Mouse (Mus musculus) small intestine, adult 2 months (tissue): ENCODE data around the gene Ttn. TPM values are rescaled to one million over a fixed set of nuclear protein-coding genes. Genes with fewer than 3 reads are reported as not detected.

Source experiments
- H3K27ac ChIP-seq: fragments of 200-500 bp; 2 replicates; pipeline ENCODE4 v1.5.1; 2012; ENCODE audit warnings: low read depth, low read length, control low read depth, inconsistent platforms; ENCODE audit not compliant: insufficient read depth
- H3K27me3 ChIP-seq: fragments of 200-500 bp; 2 replicates; pipeline ENCODE4 v1.6.1; 2012; ENCODE audit warnings: mild to moderate bottlenecking, moderate library complexity, low read length, inconsistent platforms; ENCODE audit not compliant: control insufficient read depth, insufficient read depth
- H3K36me3 ChIP-seq: fragments of 200-500 bp; 2 replicates; pipeline ENCODE4 v1.6.1; 2012; ENCODE audit warnings: mild to moderate bottlenecking, low read length, control low read depth, inconsistent platforms; ENCODE audit not compliant: control insufficient read depth, insufficient read depth
- H3K4me1 ChIP-seq: fragments of 200-500 bp; 2 replicates; pipeline ENCODE4 v1.6.1; 2012; ENCODE audit warnings: low read length, inconsistent platforms, mixed read lengths; ENCODE audit not compliant: control insufficient read depth, insufficient read depth, insufficient read length
- H3K4me3 ChIP-seq: fragments of 200-500 bp; 2 replicates; pipeline ENCODE4 v1.5.1; 2012; ENCODE audit warnings: low read depth, mild to moderate bottlenecking, control low read depth, inconsistent platforms, low read length, moderate library complexity
- CTCF ChIP-seq: fragments of 200-500 bp; IDR thresholded peaks from 2 replicates; pipeline ENCODE4 v1.5.1; 2012; ENCODE audit warnings: low read depth, mild to moderate bottlenecking, control low read depth, inconsistent platforms, low read length, moderate library complexity, mixed read lengths; ENCODE audit not compliant: insufficient replicate concordance, insufficient read length; ENCODE audit errors: extremely low read depth
- POLR2A ChIP-seq: fragments of 200-500 bp; IDR thresholded peaks from 2 replicates; pipeline ENCODE4 v1.6.1; 2012; ENCODE audit warnings: low read depth, mild to moderate bottlenecking, control low read depth, inconsistent platforms, low read length, moderate library complexity
- WGBS: fragments of 180-500 bp; shearing (Covaris S2); methylation state at CpG from one replicate; pipeline ENCODE4 v1.1.7; 2018; 5-methylcytosine and 5-hydroxymethylcytosine counted together
- polyA plus RNA-seq: library from polyadenylated mRNA; depleted of rRNA; stranded (reverse); fragments of >200 nt; gene quantifications from 2 replicates; pipeline ENCODE4 v1.2.3, GENCODE M21; 2012

Gene Ttn
- polyA plus RNA-seq, 1 experiment: 0.01 TPM

GRCm38 (mm10) chr2:76992493-76993201, 10.3 kb upstream of the Ttn start:
- WGBS: 51% methylated on average over 5 of the region's 5 CpGs
- Histone ChIP-seq H3K36me3 (no peaks in the 10 kb centered on the region), H3K27me3 (no peaks in the 10 kb centered on the region), H3K4me3 (no peak overlapping the region), H3K4me1 (no peaks in the 10 kb centered on the region), H3K27ac (no peak overlapping the region)
- TF ChIP-seq CTCF (no peak), POLR2A (no peak)

- WGBS: 65% methylated on average over 4 of the region's 4 CpGs
- no peaks in the 10 kb centered on the region for H3K27me3 ChIP-seq
- H3K36me3 ChIP-seq: no peaks in the 10 kb centered on the region
- no peak overlapping the region for H3K27ac ChIP-seq
- no peak overlapping the region for H3K4me3 ChIP-seq
- no peaks in the 10 kb centered on the region for H3K4me1 ChIP-seq
- no peak for TF ChIP-seq POLR2A
- TF ChIP-seq CTCF: no peak
Measured at GRCm38 (mm10) chr2:76987317-76987716, 5.0 kb upstream of the Ttn start.

GRCm38 (mm10) chr2:76984384-76984783, 2.0 kb upstream of the Ttn start:
- H3K4me1 ChIP-seq: no peaks in the 10 kb centered on the region; the same call in 1 of the 2 replicates
- H3K36me3 ChIP-seq: no peaks in the 10 kb centered on the region
- no peaks in the 10 kb centered on the region for H3K27me3 ChIP-seq
- no peak overlapping the region for H3K27ac ChIP-seq
- WGBS: 75% methylated on average over 5 of the region's 5 CpGs
- TF ChIP-seq POLR2A: no peak
- TF ChIP-seq CTCF: no peak
- no peak overlapping the region for H3K4me3 ChIP-seq

- Histone ChIP-seq H3K27ac (no peak overlapping the region), H3K4me1 (no peaks in the 10 kb centered on the region; the same call in 1 of the 2 replicates), H3K4me3 (no peak overlapping the region), H3K36me3 (no peaks in the 10 kb centered on the region), H3K27me3 (no peaks in the 10 kb centered on the region)
- 27% methylated on average over 5 of the region's 5 CpGs for WGBS
- no peak for TF ChIP-seq POLR2A
- TF ChIP-seq CTCF: no peak
Measured at GRCm38 (mm10) chr2:76983601-76984000, 1.3 kb upstream of the Ttn start.

GRCm38 (mm10) chr2:76981717-76982116, 630 bp downstream of the Ttn start:
- no peak overlapping the region for H3K27ac ChIP-seq
- H3K36me3 ChIP-seq: no peaks in the 10 kb centered on the region
- WGBS: 76% methylated on average over 5 of the region's 5 CpGs
- H3K27me3 ChIP-seq: no peaks in the 10 kb centered on the region
- no peaks in the 10 kb centered on the region; the same call in 1 of the 2 replicates for H3K4me1 ChIP-seq
- H3K4me3 ChIP-seq: no peak overlapping the region
- no peak for TF ChIP-seq POLR2A
- no peak for TF ChIP-seq CTCF

GRCm38 (mm10) chr2:76980146-76980545, 2.2 kb downstream of the Ttn start:
- H3K27ac ChIP-seq: no peak overlapping the region
- no peaks in the 10 kb centered on the region for H3K36me3 ChIP-seq
- TF ChIP-seq CTCF (peak; percentile 71; the same call in 1 of the 2 replicates), POLR2A (no peak)
- H3K4me3 ChIP-seq: no peak overlapping the region
- H3K4me1 ChIP-seq: no peaks in the 10 kb centered on the region; the same call in 1 of the 2 replicates
- WGBS: 38% methylated on average over 9 of the region's 9 CpGs
- H3K27me3 ChIP-seq: no peaks in the 10 kb centered on the region

- Histone ChIP-seq H3K27me3 (no peaks in the 10 kb centered on the region), H3K4me3 (no peak overlapping the region), H3K4me1 (no peaks in the 10 kb centered on the region; the same call in 1 of the 2 replicates), H3K36me3 (no peaks in the 10 kb centered on the region), H3K27ac (no peak overlapping the region)
- TF ChIP-seq CTCF (no peak), POLR2A (no peak)
- WGBS: 70% methylated on average over 6 of the region's 6 CpGs
Measured at GRCm38 (mm10) chr2:76977650-76978049, 4.7 kb downstream of the Ttn start.

GRCm38 (mm10) chr2:76972051-76972450, 10.3 kb downstream of the Ttn start:
- no peaks in the 10 kb centered on the region for H3K27me3 ChIP-seq
- 65% methylated on average over 4 of the region's 4 CpGs for WGBS
- H3K4me1 ChIP-seq: no peaks in the 10 kb centered on the region
- H3K4me3 ChIP-seq: no peak overlapping the region
- TF ChIP-seq CTCF: no peak
- TF ChIP-seq POLR2A: no peak
- no peak overlapping the region for H3K27ac ChIP-seq
- H3K36me3 ChIP-seq: no peaks in the 10 kb centered on the region
